16 mouse cellular contexts compared by ENCODE assay signal in genomic region chr2:92825395-92825794, GRCm38 (mm10).
DNase-seq lines count a peak whose midpoint lies in the region; ATAC-seq and TF ChIP-seq lines count a peak whose summit lies in the region.
"Had no signal": no experiment of that assay in that cellular context is flagged by ENCODE, and none has a peak within 500 bp of the region (broad histone marks: within the 10 kb centered on the region; RNA-seq: fewer than 3 reads in every experiment).

No protein-coding gene starts in this region.

- no peak overlapping the region for H3K4me2 ChIP-seq in kidney, postnatal 0 days (ENCODE audit: low read length)

- H3K36me3 ChIP-seq in kidney, postnatal 0 days (ENCODE audit: insufficient read depth, low read length) = no peaks in the 10 kb centered on the region
- no peaks in the 10 kb centered on the region for H3K36me3 ChIP-seq in embryonic facial prominence, embryonic 10.5 days (replicated peaks)
- H3K36me3 ChIP-seq: heart, embryonic 10.5 days had no signal

- no peak overlapping the region for H3K4me3 ChIP-seq in kidney, postnatal 0 days (replicated peaks; ENCODE audit: low read depth, low read length)
- no peak overlapping the region for H3K4me3 ChIP-seq in embryonic facial prominence, embryonic 10.5 days
- H3K4me3 ChIP-seq: heart, embryonic 10.5 days had no signal

- DNase-seq in kidney, postnatal 0 days (ENCODE audit: low spot score) = peak; percentile 45
- DNase-seq in kidney, adult 11 months = no peak
- DNase-seq in adipocyte (ENCODE audit: low spot score) = peak; percentile 47
- DNase-seq in embryonic facial prominence, embryonic 10.5 days (ENCODE audit: low spot score) = no peak
- peak; percentile 9 for DNase-seq in lung, postnatal 36 days
- DNase-seq in left cerebral cortex, adult 9 months (ENCODE audit: low spot score in 2 of 2) = no peak
- DNase-seq in cerebellum, postnatal 25 days = no peak
- DNase-seq: cerebellum, adult 11 months; gastrocnemius, postnatal 25 days; heart, postnatal 36 days; kidney, postnatal 36 days; thymus, postnatal 25 days had no signal

- no peak overlapping the region for H3K27ac ChIP-seq in kidney, postnatal 0 days
- H3K27ac ChIP-seq in embryonic facial prominence, embryonic 10.5 days (replicated peaks) = peak overlapping the region; percentile 57
- H3K27ac ChIP-seq: heart, embryonic 10.5 days; macrophage had no signal

- no peak overlapping the region for H3K9ac ChIP-seq in kidney, postnatal 0 days (ENCODE audit: low read depth, low read length)

- H3K27me3 ChIP-seq in kidney, postnatal 0 days (ENCODE audit: insufficient read depth, low read length) = no peaks in the 10 kb centered on the region
- H3K27me3 ChIP-seq in embryonic facial prominence, embryonic 10.5 days (replicated peaks; ENCODE audit: low read depth, poor library complexity, severe bottlenecking) = 0 out of 2 replicates have a peak, but pooled peaks cover 3% of the 10 kb centered on the region

- WGBS in kidney, postnatal 0 days = 4% methylated on average over 6 of the region's 6 CpGs
- WGBS in embryonic facial prominence, embryonic 10.5 days = 12% methylated on average over 6 of the region's 6 CpGs

- ATAC-seq in kidney, postnatal 0 days (replicated peaks; ENCODE audit: low FRiP score, low read depth) = no peak
- ATAC-seq: activated CD4-positive, CD25-positive, alpha-beta regulatory T cell, adult 4 months; forebrain, embryonic 16.5 days had no signal

- H3K4me1 ChIP-seq in kidney, postnatal 0 days (replicated peaks; ENCODE audit: insufficient read depth, low read length) = 0 out of 2 replicates have a peak, but pooled peaks cover 3% of the 10 kb centered on the region
- peaks cover 26% of the 10 kb centered on the region for H3K4me1 ChIP-seq in embryonic facial prominence, embryonic 10.5 days

- no peak for TF ChIP-seq CTCF in kidney, postnatal 0 days (IDR thresholded peaks at IDR 0.05; ENCODE audit: low read depth)

- H3K9me3 ChIP-seq in kidney, postnatal 0 days (replicated peaks; ENCODE audit: low read length) = no peaks in the 10 kb centered on the region
- H3K9me3 ChIP-seq in embryonic facial prominence, embryonic 10.5 days = 0 out of 2 replicates have a peak, but pooled peaks cover 3% of the 10 kb centered on the region
- H3K9me3 ChIP-seq: heart, embryonic 10.5 days had no signal

Comparison
In these comparisons a context has a peak if more than half of its experiments do, and no peak if none do; other contexts are left out.
1. DNase-seq: peak in kidney, postnatal 0 days (single experiment), adipocyte (single experiment) and lung, postnatal 36 days (single experiment); none in kidney, adult 11 months (single experiment), embryonic facial prominence, embryonic 10.5 days (single experiment), left cerebral cortex, adult 9 months (0 of 2) and cerebellum, postnatal 25 days (0 of 2).